Mouse (Mus musculus) G1E (cell line): ENCODE data around the gene Foxd2.

Source experiments
- CTCF ChIP-seq: IDR thresholded peaks from 2 replicates; pipeline ENCODE4 v1.5.1; 2012; ENCODE audit warnings: low read depth, low read length, inconsistent platforms, mixed read lengths
- GATA1 ChIP-seq: IDR thresholded peaks from 2 replicates; pipeline ENCODE4 v1.6.1; 2012; ENCODE audit warnings: borderline replicate concordance, low read length, inconsistent platforms, mixed read lengths
- GATA2 ChIP-seq: IDR thresholded peaks from 2 replicates; pipeline ENCODE4 v1.6.1; 2012; ENCODE audit warnings: low read depth, low read length, inconsistent platforms, borderline replicate concordance
- POLR2AphosphoS5 ChIP-seq: IDR thresholded peaks from 2 replicates; pipeline ENCODE4 v1.6.1; 2012; ENCODE audit warnings: low read depth, low read length, inconsistent platforms; ENCODE audit not compliant: insufficient replicate concordance
- TAL1 ChIP-seq: conservative IDR thresholded peaks from 2 replicates; pipeline ENCODE4 v1.6.1; 2012; ENCODE audit warnings: low read depth, low read length, inconsistent platforms, mixed read lengths

DNA sequence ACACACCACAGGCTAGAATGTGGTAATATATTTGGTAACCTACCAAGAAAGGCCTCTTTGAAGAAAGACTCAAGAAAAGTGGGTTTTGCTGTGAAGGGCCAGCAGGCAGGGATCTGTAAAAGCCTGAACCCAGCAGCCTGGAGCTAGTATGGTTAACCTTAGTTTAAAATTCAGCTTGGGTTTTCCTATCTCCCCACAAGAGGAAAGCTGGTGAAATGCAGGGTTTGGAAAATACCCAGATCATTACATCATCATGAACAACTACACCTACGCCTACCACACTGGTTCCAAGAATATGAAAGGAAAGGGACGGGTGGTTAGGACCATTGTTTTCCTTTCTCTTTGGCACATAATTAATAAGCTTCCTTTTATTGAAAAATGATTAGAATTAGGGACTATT is 49.6 kb upstream of the Foxd2 start:
- TF ChIP-seq CTCF, result no peak
- no peak for TF ChIP-seq POLR2AphosphoS5
- TF ChIP-seq GATA1, result no peak
- no peak for TF ChIP-seq GATA2
- no peak for TF ChIP-seq TAL1
